Mouse (Mus musculus) liver, postnatal 0 days (tissue): ENCODE results near the gene Slc35a1. TPM values are rescaled to one million over a fixed set of nuclear protein-coding genes. Genes with fewer than 3 reads are reported as not detected.
A peak's percentile ranks its signal among the peaks of the same experiment; 100 is the strongest.
"Not testable (repeated sequence)": the region's sequence is repeated elsewhere in the genome, so short reads cannot be mapped to it uniquely, and the experiment has no call there.

Experiments used
- ATAC-seq: fragments of 200-750 bp; cut with Nextera tagmentation; 2 replicates; pipeline ENCODE4 v1.8.0; 2017; ENCODE audit warnings: mild to moderate bottlenecking, moderate library complexity
- DNase-seq: peaks from one replicate; pipeline ENCODE4 v3.0.0-alpha.2; 2016
- H3K27ac ChIP-seq: fragments of 300-500 bp; sonication (generic); 2 replicates; pipeline ENCODE4 v1.5.1; 2014; ENCODE audit warnings: antibody characterized with exemption, moderate library complexity, mild to moderate bottlenecking, low read depth
- H3K27me3 ChIP-seq: fragments of 300-500 bp; sonication (generic); 2 replicates; pipeline ENCODE4 v1.6.1; 2014; ENCODE audit warnings: low read length, control low read depth, mixed read lengths; ENCODE audit not compliant: insufficient read depth
- H3K36me3 ChIP-seq: fragments of 300-500 bp; sonication (generic); replicated peaks from 2 replicates; pipeline ENCODE4 v1.6.1; 2014; ENCODE audit warnings: mild to moderate bottlenecking, control low read depth, low read length, moderate library complexity, mixed read lengths; ENCODE audit not compliant: insufficient read depth
- H3K4me1 ChIP-seq: fragments of 300-500 bp; sonication (generic); 2 replicates; pipeline ENCODE4 v1.6.1; 2014; ENCODE audit warnings: antibody characterized with exemption, mild to moderate bottlenecking, control low read depth; ENCODE audit not compliant: insufficient read depth
- H3K4me2 ChIP-seq: fragments of 300-500 bp; sonication (generic); 2 replicates; pipeline ENCODE4 v1.6.1; 2014; ENCODE audit warnings: low read depth, mild to moderate bottlenecking, low read length, moderate library complexity, mixed read lengths
- H3K4me3 ChIP-seq: fragments of 300-500 bp; sonication (generic); 2 replicates; pipeline ENCODE4 v1.5.1; 2014; ENCODE audit warnings: low read depth, low read length
- H3K9ac ChIP-seq: fragments of 300-500 bp; sonication (generic); replicated peaks from 2 replicates; pipeline ENCODE4 v1.6.1; 2014; ENCODE audit warnings: mild to moderate bottlenecking, moderate library complexity
- H3K9me3 ChIP-seq: fragments of 300-500 bp; sonication (generic); 2 replicates; pipeline ENCODE4 v1.6.1; 2016; ENCODE audit warnings: mild to moderate bottlenecking, control low read depth, low read length, mixed read lengths
- CTCF ChIP-seq: sonication (generic); IDR thresholded peaks from 2 replicates; pipeline ENCODE4 v1.5.1; 2016; ENCODE audit warnings: antibody characterized with exemption, low read depth
- EP300 ChIP-seq: IDR thresholded peaks from 2 replicates; pipeline ENCODE4 v1.6.1; 2016; ENCODE audit warnings: antibody characterized with exemption, low read depth, mild to moderate bottlenecking
- WGBS: fragments of 180-500 bp; shearing (Covaris S2); extraction: QIAGEN DNeasy Blood & Tissue Kit; methylation state at CpG from one replicate; pipeline ENCODE4 v1.1.7; 2014; ENCODE audit not compliant: insufficient replicate concordance; 5-methylcytosine and 5-hydroxymethylcytosine counted together
- polyA plus RNA-seq: library from polyadenylated mRNA; unstranded; fragments of >200 nt; fragmentation: Nextera tagmentation; extraction: Ambion mirVana; gene quantifications from 2 replicates; pipeline ENCODE4 v1.2.1, GENCODE M21; 2015

The Slc35a1 gene
- 10.6 and 12.3 TPM in 2 replicates for polyA plus RNA-seq

DNA sequence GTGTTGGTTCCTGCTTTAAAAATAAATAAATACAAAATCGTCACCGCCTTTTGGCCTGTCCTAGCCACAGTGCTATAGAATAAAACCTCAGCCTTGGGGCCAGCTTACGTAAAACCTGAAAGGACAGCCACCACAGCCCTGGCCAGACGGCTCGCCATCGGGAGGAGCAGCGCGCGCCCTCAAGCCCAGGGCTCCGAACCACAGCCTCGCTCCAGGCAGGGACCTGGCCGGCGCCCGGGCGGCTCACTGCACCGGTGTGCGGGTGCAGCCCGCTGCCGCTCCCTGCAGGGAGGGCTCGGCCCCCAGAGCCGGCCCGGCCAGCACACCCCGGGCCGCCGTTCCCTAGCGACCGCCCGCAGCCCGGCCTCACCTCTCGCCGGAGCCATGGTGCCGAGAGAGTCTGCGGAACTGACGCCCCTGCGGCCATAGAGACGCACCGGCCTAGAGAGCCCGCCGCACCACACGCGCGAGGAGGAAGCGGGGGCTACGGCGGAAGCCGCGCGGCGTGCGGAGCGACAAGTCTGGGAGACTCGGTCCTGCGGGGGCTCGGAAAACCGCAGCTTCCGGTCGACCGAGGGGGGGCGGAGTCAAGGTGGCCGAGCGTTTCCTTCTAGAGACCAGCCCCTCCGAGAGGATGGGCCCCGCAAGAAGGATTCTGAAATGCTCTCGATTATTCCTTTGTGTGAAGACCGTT is at the start of gene Slc35a1:
TSS of gene Slc35a1 (minus strand) at position 565 of the 694 bp plus-strand sequence.
- TF ChIP-seq CTCF (peak; percentile 18; the same call in 1 of the 2 replicates), EP300 (0 out of 2 replicates have a peak, but pooled peaks have one; percentile 16)
- peak; percentile 98 for ATAC-seq

DNA sequence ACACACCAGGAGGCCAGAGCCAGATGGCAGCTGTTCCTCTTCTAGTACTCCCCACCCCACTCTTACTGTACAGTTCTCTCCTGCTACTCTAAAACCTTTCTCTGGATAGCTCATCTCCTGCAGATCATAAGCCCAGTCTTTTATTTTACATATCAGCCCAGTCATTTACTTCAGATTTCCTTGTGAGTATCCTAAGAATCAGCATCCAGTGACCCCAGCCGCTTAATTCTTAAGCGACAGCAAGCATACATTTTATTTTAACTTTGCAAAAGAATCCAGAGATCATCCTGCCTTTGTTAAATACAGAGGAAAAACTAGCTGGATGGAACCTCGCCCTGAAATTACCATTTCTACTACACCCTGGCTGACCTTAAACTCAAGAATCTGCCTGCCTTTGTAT is 47.2 kb upstream of the Slc35a1 start:
- DNase-seq: no peak
- Histone ChIP-seq H3K4me3 (no peak overlapping the region), H3K9ac (no peak overlapping the region), H3K4me2 (no peak overlapping the region), H3K27me3 (peaks cover 7% of the 10 kb centered on the region; the same call in 1 of the 2 replicates), H3K4me1 (peaks cover 7% of the 10 kb centered on the region; the same call in 1 of the 2 replicates), H3K36me3 (no peaks in the 10 kb centered on the region), H3K27ac (no peak overlapping the region), H3K9me3 (no peaks in the 10 kb centered on the region)
- TF ChIP-seq EP300 (no peak), CTCF (no peak)
- WGBS: 69% methylated on average over 3 of the region's 3 CpGs
- no peak for ATAC-seq

More for the DNA sequence above, at the start of gene Slc35a1:
- peak; percentile 93 for DNase-seq
- Histone ChIP-seq H3K4me2 (peak within 1 kb of the TSS; percentile 86), H3K9ac (peak within 1 kb of the TSS; percentile 89), H3K36me3 (peaks cover 6% of the 10 kb centered on the region; the same call in 1 of the 2 replicates), H3K9me3 (no peaks in the 10 kb centered on the region), H3K4me3 (peak within 1 kb of the TSS; percentile 96), H3K4me1 (peaks cover 2% of the 10 kb centered on the region; the same call in 1 of the 2 replicates), H3K27ac (peak within 1 kb of the TSS; percentile 86), H3K27me3 (no peaks in the 10 kb centered on the region)
- WGBS: under 1% methylated on average over 50 of the region's 65 CpGs

DNA sequence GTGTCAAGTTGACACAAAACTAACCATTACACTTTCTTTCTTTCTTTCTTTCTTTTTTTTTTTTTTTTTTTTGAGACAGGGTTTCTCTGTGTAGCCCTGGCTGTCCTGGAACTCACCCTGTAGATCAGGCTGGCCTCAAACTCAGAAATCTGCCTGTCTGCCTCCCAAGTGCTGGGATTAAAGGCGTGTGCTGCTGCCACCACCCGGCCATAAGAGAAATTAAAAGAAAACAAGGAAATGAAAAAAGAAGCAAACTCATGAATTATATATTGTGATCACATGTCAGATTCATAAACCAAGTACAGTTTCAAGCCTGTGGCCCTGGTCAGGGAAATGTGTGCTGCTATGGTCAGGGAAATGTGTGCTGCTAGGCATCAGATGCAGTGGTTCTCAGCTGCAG is 46.2 kb upstream of the Slc35a1 start:
- H3K27ac ChIP-seq, H3K36me3 ChIP-seq, H3K9ac ChIP-seq, DNase-seq, H3K9me3 ChIP-seq, H3K4me3 ChIP-seq, H3K4me1 ChIP-seq, H3K27me3 ChIP-seq, ATAC-seq, H3K4me2 ChIP-seq: not testable (repeated sequence)
- TF ChIP-seq CTCF: peak; percentile 44; the same call in 1 of the 2 replicates
- 17% methylated on average over 2 of the region's 2 CpGs for WGBS

DNA sequence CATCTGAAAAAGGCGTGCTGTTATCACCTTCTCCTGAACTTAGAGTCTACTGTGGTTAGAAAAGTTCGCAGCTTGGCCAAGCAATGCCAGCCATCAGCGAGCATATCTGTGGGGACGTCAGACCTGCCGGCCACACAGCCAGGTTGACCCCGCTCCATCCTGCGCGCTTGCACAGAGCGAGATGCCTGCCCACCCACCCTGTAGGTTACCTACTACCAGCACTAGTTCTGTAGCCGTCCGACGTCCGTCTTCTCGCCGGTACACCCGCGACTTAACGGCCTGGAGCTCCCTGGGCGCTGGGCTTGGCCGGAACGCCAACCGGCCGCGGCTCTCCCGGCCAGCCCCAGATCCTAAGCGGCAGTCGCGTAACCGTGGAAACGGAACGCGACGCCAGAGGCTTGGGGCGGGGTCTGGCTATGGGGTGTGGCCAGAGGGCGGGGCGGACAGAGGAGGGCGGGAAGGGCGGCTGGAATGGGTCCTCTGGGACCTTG is 42.7 kb upstream of the Slc35a1 start, which contains the start of gene Cfap206:
TSS of gene Cfap206 (minus strand) at position 356 of the 491 bp plus-strand sequence.
- TF ChIP-seq EP300 (no peak), CTCF (no peak)
- under 1% methylated on average over 38 of the region's 38 CpGs for WGBS
- DNase-seq: peak; percentile 79
- peak within 1 kb of the TSS; percentile 35; the same call in 1 of the 2 replicates for H3K9ac ChIP-seq
- peaks cover 10% of the 10 kb centered on the region; the same call in 1 of the 2 replicates for H3K27me3 ChIP-seq
- H3K9me3 ChIP-seq: no peaks in the 10 kb centered on the region
- H3K27ac ChIP-seq: no peak within 1 kb of the TSS
- H3K4me1 ChIP-seq: peaks cover 7% of the 10 kb centered on the region; the same call in 1 of the 2 replicates
- peak within 1 kb of the TSS; percentile 83 for H3K4me2 ChIP-seq
- no peaks in the 10 kb centered on the region for H3K36me3 ChIP-seq
- peak; percentile 91 for ATAC-seq
- peak within 1 kb of the TSS; percentile 45 for H3K4me3 ChIP-seq

DNA sequence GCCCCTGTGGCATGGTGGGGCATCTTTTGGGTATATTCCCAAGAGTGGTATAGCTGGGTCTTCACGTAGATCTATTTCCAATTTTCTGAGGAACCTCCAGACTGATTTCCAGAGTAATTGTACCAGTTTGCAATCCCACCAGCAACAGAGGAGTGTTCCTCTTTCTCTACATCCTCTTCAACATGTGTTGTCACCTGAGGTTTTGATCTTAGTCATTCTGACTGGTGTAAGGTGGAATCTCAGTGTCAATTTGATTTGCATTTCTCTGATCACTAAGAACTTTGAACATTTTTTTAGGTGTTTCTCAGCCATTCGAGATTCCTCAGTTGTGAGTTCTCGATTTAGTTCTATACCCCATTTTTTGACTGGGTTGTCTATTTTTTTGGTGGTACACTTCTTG is 38.5 kb upstream of the Slc35a1 start:
- not testable (repeated sequence) for H3K4me3 ChIP-seq, H3K4me2 ChIP-seq, H3K27ac ChIP-seq, H3K9me3 ChIP-seq, H3K27me3 ChIP-seq, H3K36me3 ChIP-seq, ATAC-seq, DNase-seq, H3K4me1 ChIP-seq, H3K9ac ChIP-seq
- 73% methylated on average over 3 of the region's 3 CpGs for WGBS

DNA sequence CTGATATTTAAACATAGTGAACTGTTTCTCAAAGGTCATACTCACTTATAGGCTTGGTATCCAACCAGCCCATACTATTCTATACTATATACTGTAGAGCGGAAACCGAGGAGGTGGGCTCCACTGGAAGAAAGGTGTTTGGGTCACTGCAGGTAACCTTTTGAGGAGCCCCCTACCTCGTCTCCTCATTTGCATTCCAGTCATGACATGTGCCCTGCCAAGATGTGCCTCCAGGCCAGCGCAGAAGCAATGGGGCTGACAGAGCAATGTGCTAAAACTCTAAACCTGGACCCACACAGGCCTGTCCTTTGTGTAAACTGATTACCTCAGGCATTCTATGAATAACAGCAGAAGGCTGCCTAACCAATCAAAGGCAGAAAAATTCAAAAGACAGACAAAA is 37.1 kb upstream of the Slc35a1 start:
- DNase-seq (no peak), ATAC-seq (no peak)
- Histone ChIP-seq H3K4me2 (no peak overlapping the region), H3K27ac (no peak overlapping the region), H3K4me1 (no peaks in the 10 kb centered on the region), H3K27me3 (peaks cover 1% of the 10 kb centered on the region; the same call in 1 of the 2 replicates), H3K9ac (no peak overlapping the region), H3K36me3 (no peaks in the 10 kb centered on the region), H3K4me3 (no peak overlapping the region), H3K9me3 (no peaks in the 10 kb centered on the region)
- TF ChIP-seq EP300 (no peak), CTCF (no peak)
- 68% methylated on average over 4 of the region's 4 CpGs for WGBS
